Mouse (Mus musculus) C2C12 (cell line): ENCODE data around the gene P2ry10. TPM values are rescaled to one million over a fixed set of nuclear protein-coding genes. Genes with fewer than 3 reads are reported as not detected.

Experiments
- H3K27me3 ChIP-seq: one replicate; pipeline ENCODE4 v1.6.1; 2011; ENCODE audit not compliant: control insufficient read depth, insufficient read depth, insufficient read length
- H3K36me3 ChIP-seq: one replicate; pipeline ENCODE4 v1.6.1; 2011; ENCODE audit not compliant: control insufficient read depth, insufficient read depth
- H3K4me3 ChIP-seq: one replicate; pipeline ENCODE4 v1.5.1; 2011; ENCODE audit warnings: mild to moderate bottlenecking, control low read depth; ENCODE audit not compliant: poor library complexity, insufficient read depth, severe bottlenecking
- H3K79me2 ChIP-seq: one replicate; pipeline ENCODE4 v1.6.1; 2011; ENCODE audit not compliant: control insufficient read depth, insufficient read depth
- H3K79me3 ChIP-seq: one replicate; pipeline ENCODE4 v1.6.1; 2011; ENCODE audit warnings: low read depth, control low read depth
- H3ac ChIP-seq: one replicate; pipeline ENCODE3; 2011; ENCODE audit warnings: low read depth; ENCODE audit not compliant: control insufficient read depth, insufficient read length
- CEBPB ChIP-seq: IDR thresholded peaks from one replicate; pipeline ENCODE4 v1.6.1; 2011; ENCODE audit warnings: low read depth, mild to moderate bottlenecking, control low read depth, moderate library complexity
- CTCF ChIP-seq: IDR thresholded peaks from one replicate; pipeline ENCODE4 v1.5.1; 2011; ENCODE audit not compliant: control insufficient read depth, insufficient read depth, insufficient read length
- FOSL1 ChIP-seq: IDR thresholded peaks from one replicate; pipeline ENCODE4 v1.8.0; 2011; ENCODE audit warnings: mild to moderate bottlenecking, low read length; ENCODE audit not compliant: poor library complexity, insufficient read depth, severe bottlenecking
- MAX ChIP-seq: IDR thresholded peaks from one replicate; pipeline ENCODE4 v1.6.1; 2011; ENCODE audit warnings: mild to moderate bottlenecking, control low read depth
- MYOD1 ChIP-seq: IDR thresholded peaks from one replicate; pipeline ENCODE4 v1.6.1; 2011; ENCODE audit warnings: low read depth; ENCODE audit not compliant: control insufficient read depth, insufficient read length
- MYOG ChIP-seq: IDR thresholded peaks from one replicate; pipeline ENCODE4 v1.6.1; 2011; ENCODE audit not compliant: control insufficient read depth, insufficient read length; ENCODE audit errors: extremely low read depth
- USF1 ChIP-seq: IDR thresholded peaks from one replicate; pipeline ENCODE4 v1.6.1; 2011; ENCODE audit warnings: low read depth, mild to moderate bottlenecking, control low read depth, moderate library complexity
- polyA plus RNA-seq: library from polyadenylated mRNA; unstranded; fragments of >200 nt; fragmentation: generic; extraction: Trizol; gene quantifications from one replicate; pipeline ENCODE4 v1.2.1, GENCODE M21; 2012; ENCODE audit warnings: missing spikeins

P2ry10 gene
- polyA plus RNA-seq, 1 experiment = not detected

- TF ChIP-seq MAX (no peak), USF1 (peak; percentile 43), CEBPB (no peak), MYOG (no peak), MYOD1 (no peak), FOSL1 (no peak), CTCF (no peak)
- peak within 1 kb of the TSS; percentile 25 for H3K4me3 ChIP-seq
- H3ac ChIP-seq = peak within 1 kb of the TSS; percentile 15
Measured at GRCm38 (mm10) chrX:107148681-107149080, 60.4 kb downstream of the P2ry10 start, which contains the start of gene P2ry10b. Gene P2ry10b (plus strand): TSS chrX:107148927.

GRCm38 (mm10) chrX:107149391-107149993, 61.2 kb downstream of the P2ry10 start:
- Histone ChIP-seq H3K79me2 (peaks cover 7% of the 10 kb centered on the region), H3K79me3 (peaks cover 2% of the 10 kb centered on the region), H3ac (peak overlapping the region; percentile 15), H3K36me3 (no peaks in the 10 kb centered on the region), H3K27me3 (no peaks in the 10 kb centered on the region), H3K4me3 (peak overlapping the region; percentile 25)
- no peak for TF ChIP-seq CTCF
- TF ChIP-seq MAX = no peak
- no peak for TF ChIP-seq USF1
- no peak for TF ChIP-seq MYOG
- TF ChIP-seq CEBPB = no peak
- no peak for TF ChIP-seq FOSL1
- TF ChIP-seq MYOD1 = no peak

More at GRCm38 (mm10) chrX:107148681-107149080, 60.4 kb downstream of the P2ry10 start, which contains the start of gene P2ry10b:
- H3K36me3 ChIP-seq = no peaks in the 10 kb centered on the region
- peaks cover 7% of the 10 kb centered on the region for H3K79me2 ChIP-seq
- H3K79me3 ChIP-seq = peaks cover 2% of the 10 kb centered on the region
- H3K27me3 ChIP-seq = no peaks in the 10 kb centered on the region

DNA sequence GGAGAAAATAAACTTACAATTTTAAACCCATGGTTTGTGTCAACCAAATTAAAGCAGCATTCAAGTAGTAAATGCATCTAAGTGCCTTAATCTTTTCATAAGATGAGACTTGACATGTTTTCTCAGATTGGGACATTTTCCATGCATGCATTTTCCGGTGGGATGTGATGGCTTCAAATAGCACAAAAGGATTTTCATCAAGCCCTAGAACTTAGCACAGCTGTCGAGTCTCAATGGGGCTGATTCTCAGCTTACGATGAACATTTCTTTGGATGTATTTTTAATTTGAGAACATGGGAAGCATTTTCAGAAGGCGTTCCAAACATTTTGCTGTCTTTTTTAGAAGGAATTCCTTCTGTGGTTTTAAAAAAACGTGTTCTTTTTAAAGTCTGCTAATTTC, 61.7 kb downstream of the P2ry10 start:
- Histone ChIP-seq H3K79me2 (peaks cover 7% of the 10 kb centered on the region), H3K79me3 (peaks cover 2% of the 10 kb centered on the region), H3K27me3 (no peaks in the 10 kb centered on the region), H3K36me3 (no peaks in the 10 kb centered on the region), H3K4me3 (peak overlapping the region; percentile 25), H3ac (no peak overlapping the region)
- TF ChIP-seq MYOD1 (no peak), FOSL1 (no peak), USF1 (no peak)

DNA sequence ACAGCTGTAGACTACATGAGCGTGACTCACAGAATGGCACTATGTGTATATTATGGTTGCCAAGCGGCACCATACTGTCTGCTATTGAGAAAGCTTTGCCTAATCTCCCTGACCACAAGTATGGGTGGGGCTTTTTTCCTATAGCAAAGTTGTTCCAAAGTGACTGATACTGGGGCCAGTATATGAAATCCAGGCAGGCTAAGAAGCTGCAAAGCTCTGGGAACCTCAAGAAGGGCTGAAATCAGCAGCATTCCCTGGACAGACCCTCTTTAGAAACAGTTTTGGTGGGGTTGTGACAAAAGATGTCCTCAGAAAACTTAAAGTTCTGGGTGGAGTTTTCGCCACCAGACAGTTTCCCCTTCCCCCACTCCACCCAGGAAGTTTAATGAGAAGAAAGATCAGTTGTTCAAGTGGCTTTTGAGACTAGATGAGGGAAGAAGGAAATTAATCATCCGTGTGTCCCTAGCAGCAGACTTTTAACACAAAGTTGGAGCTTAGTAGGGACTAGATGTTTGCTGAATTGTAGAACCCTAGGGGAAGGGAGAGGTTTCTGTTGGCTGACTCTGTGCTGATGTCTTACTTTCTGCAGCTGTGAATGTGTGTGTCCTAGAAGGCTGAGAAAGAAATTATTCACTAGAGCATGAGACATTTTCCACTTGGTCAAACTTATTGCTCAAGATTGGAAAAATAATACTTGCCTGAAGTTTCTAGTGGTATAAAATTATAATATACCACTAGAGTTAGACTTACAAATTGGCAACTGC, 62.6 kb downstream of the P2ry10 start:
- peaks cover 7% of the 10 kb centered on the region for H3K79me2 ChIP-seq
- H3K4me3 ChIP-seq = no peak overlapping the region
- TF ChIP-seq MYOD1 = peak; percentile 6
- TF ChIP-seq CEBPB = peak; percentile 78
- TF ChIP-seq MAX = no peak
- H3K36me3 ChIP-seq = no peaks in the 10 kb centered on the region
- peaks cover 2% of the 10 kb centered on the region for H3K79me3 ChIP-seq
- H3K27me3 ChIP-seq = no peaks in the 10 kb centered on the region
- H3ac ChIP-seq = peak overlapping the region; percentile 44

Other genes with a start within 250 kb of the P2ry10 start
- gene Rtl3, start 247.8 kb upstream of the P2ry10 start, polyA plus RNA-seq = not detected
- gene Lpar4, start 167.9 kb upstream of the P2ry10 start, polyA plus RNA-seq = 0.26 TPM
- gene P2ry10b, start 60.4 kb downstream of the P2ry10 start, polyA plus RNA-seq = 3.1 TPM
- gene Gpr174, start 167.4 kb downstream of the P2ry10 start, polyA plus RNA-seq = not detected